Mouse (Mus musculus): ENCODE measurements around the gene Btnl10.

DNA sequence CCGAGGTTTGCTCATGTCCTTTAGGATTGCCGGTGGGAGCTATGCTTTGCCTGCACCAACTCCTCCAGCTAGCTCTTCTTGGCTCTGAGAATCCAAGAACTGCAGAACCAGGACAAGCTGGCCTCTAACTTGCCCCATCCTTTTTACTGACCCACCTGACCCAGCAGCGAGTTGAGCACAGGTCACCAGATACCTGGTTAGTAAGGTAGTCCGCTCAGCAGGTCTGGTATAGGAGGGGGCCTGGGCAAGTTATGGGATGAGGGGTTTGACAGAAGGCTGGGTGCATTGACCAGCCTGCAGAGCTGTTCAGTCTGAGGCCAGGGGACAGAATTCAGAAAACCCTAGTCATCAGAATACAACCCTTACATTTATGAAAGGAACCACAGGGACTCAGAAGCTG, 11.3 kb downstream of the Btnl10 start:
- TF ChIP-seq POLR2A (IDR thresholded peaks at IDR 0.05; ENCODE audit: borderline replicate concordance, insufficient read depth, low read length) (no peak), CTCF (IDR thresholded peaks at IDR 0.05; ENCODE audit: borderline replicate concordance, insufficient read depth, low read depth, low read length) (no peak)

Measured in cerebellum, adult 2 months (tissue).